Mouse (Mus musculus) forebrain, postnatal 0 days (tissue): ENCODE results near the gene Ncaph2. TPM values are rescaled to one million over a fixed set of nuclear protein-coding genes. Genes with fewer than 3 reads are reported as not detected.

Experiments
- ATAC-seq: fragments of 200-750 bp; cut with Nextera tagmentation; 2 replicates; pipeline ENCODE4 v1.8.0; 2017; ENCODE audit warnings: mild to moderate bottlenecking, moderate library complexity
- DNase-seq: peaks from one replicate; pipeline ENCODE4 v3.0.0-alpha.2; 2015
- H3K27ac ChIP-seq: fragments of 300-500 bp; sonication (generic); 2 replicates; pipeline ENCODE4 v1.5.1; 2014; ENCODE audit warnings: low read depth, mild to moderate bottlenecking, antibody characterized with exemption, low read length, moderate library complexity, mixed read lengths
- H3K27me3 ChIP-seq: fragments of 300-500 bp; sonication (generic); 2 replicates; pipeline ENCODE4 v1.6.1; 2014; ENCODE audit warnings: mild to moderate bottlenecking, low read length, mixed read lengths; ENCODE audit not compliant: insufficient read depth
- H3K36me3 ChIP-seq: fragments of 300-500 bp; sonication (generic); 2 replicates; pipeline ENCODE4 v1.6.1; 2014; ENCODE audit warnings: mild to moderate bottlenecking, moderate library complexity; ENCODE audit not compliant: insufficient read depth
- H3K4me1 ChIP-seq: fragments of 300-500 bp; sonication (generic); 2 replicates; pipeline ENCODE4 v1.6.1; 2014; ENCODE audit warnings: antibody characterized with exemption; ENCODE audit not compliant: insufficient read depth
- H3K4me2 ChIP-seq: fragments of 300-500 bp; sonication (generic); 2 replicates; pipeline ENCODE4 v1.6.1; 2014; ENCODE audit warnings: low read depth, mild to moderate bottlenecking, moderate library complexity
- H3K4me3 ChIP-seq: fragments of 300-500 bp; sonication (generic); 2 replicates; pipeline ENCODE4 v1.5.1; 2014; ENCODE audit warnings: low read depth, low read length, mixed read lengths
- H3K9ac ChIP-seq: fragments of 300-500 bp; sonication (generic); 2 replicates; pipeline ENCODE4 v1.6.1; 2014; ENCODE audit warnings: mild to moderate bottlenecking
- H3K9me3 ChIP-seq: fragments of 300-500 bp; sonication (generic); 2 replicates; pipeline ENCODE4 v1.6.1; 2016; ENCODE audit warnings: low read length
- CTCF ChIP-seq: sonication (generic); IDR thresholded peaks from 2 replicates; pipeline ENCODE4 v1.5.1; 2016; ENCODE audit warnings: antibody characterized with exemption, control low read depth, low read depth
- WGBS: fragments of 180-500 bp; shearing (Covaris S2); extraction: QIAGEN DNeasy Blood & Tissue Kit; methylation state at CpG from one replicate; pipeline ENCODE4 v1.1.7; 2014; 5-methylcytosine and 5-hydroxymethylcytosine counted together
- polyA plus RNA-seq: library from polyadenylated mRNA; unstranded; fragments of >200 nt; fragmentation: Nextera tagmentation; extraction: Ambion mirVana; gene quantifications from 2 replicates; pipeline ENCODE4 v1.2.1, GENCODE M21; 2015
- total RNA-seq: library from RNA; depleted of rRNA; stranded (reverse); fragments of >200 nt; gene quantifications from 2 replicates; pipeline ENCODE4 v1.2.3, GENCODE M21; 2014; rRNA removed

Gene Ncaph2
- total RNA-seq (88.4 and 93.8 TPM in 2 replicates), polyA plus RNA-seq (94.9 and 95.1 TPM in 2 replicates)

DNA sequence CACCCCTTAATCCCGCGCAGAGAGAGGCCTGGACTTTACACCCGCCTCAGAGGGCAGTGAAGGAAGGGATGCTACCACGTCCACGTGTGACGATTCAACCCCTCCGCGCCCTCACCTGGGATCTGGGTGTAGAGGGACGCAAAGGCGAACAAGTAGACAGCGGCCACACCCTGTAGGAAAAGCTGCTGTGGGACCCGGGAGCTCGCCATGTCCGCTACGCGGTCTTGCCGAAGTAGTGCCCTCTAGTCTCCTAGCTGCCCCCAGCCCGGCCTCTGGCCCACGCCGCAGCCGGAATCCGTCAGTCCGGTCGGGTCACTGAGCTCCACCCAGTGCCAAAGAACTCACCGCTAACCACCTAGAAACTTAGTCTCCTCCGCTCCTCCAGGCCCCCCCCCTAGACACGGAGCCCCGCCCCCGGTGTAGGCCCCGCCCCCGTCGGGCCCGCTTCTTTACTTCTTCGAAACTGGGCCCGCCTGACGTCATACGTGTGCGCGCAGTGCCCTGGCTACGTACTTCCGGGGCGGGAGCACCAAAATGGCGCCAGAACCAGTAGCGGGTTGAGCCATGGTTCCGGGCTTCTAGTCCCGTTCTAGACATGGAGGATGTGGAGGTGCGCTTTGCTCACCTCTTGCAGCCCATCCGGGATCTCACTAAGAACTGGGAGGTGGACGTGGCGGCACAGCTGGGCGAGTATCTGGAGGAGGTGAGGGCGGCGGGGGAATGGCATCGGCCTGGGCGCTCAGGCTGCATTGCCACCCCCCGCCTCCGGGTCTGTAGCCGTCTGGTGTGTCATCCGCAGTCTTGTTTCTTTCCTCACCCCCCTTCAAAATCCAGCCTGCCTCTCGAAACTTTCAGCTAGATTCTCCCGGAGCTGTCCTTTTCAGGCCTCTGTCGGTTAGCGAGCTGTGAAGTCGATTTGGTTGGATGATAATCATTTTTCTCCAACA is at the start of gene Ncaph2, which contains the start of gene Lmf2:
Gene Ncaph2, plus strand, starts transcription at position 479 of the 947 bp plus-strand sequence.
Gene Lmf2, minus strand, starts transcription at position 419 of the 947 bp plus-strand sequence.
- H3K27ac ChIP-seq = peak within 1 kb of the TSS; percentile 91
- DNase-seq (peak; percentile 98), ATAC-seq (peak; percentile 96)
- TF ChIP-seq CTCF = 0 out of 2 replicates have a peak, but pooled peaks have one; percentile 5
- no peaks in the 10 kb centered on the region for H3K9me3 ChIP-seq
- peaks cover 16% of the 10 kb centered on the region for H3K4me1 ChIP-seq
- H3K9ac ChIP-seq = peak within 1 kb of the TSS; percentile 78
- WGBS = 1% methylated on average over 64 of the region's 64 CpGs
- H3K4me3 ChIP-seq = peak within 1 kb of the TSS; percentile 82
- peaks cover 34% of the 10 kb centered on the region for H3K36me3 ChIP-seq
- no peaks in the 10 kb centered on the region for H3K27me3 ChIP-seq
- peak within 1 kb of the TSS; percentile 87 for H3K4me2 ChIP-seq

DNA sequence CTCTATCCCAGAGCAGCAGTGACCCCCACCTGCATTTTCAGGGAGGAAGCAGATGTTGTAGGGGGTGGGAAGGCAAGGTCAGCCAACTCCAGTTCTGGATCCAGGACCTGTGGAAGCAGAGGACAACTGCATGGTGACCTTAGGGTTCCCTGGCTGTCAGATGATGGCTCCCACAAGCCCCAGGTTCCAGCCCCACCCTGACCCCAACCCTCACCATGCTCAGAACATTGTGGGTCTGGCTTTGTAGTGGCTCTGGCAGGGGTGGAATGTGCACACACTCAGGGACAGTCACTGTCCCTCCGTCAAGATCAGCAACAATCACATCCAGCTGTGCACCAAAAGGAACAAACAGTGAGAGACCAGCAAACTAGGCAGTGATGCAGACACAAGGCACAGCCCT is 49.6 kb upstream of the Ncaph2 start:
- ATAC-seq (no peak), DNase-seq (no peak)
- H3K27ac ChIP-seq = no peak overlapping the region
- peaks cover 63% of the 10 kb centered on the region for H3K36me3 ChIP-seq
- 59% methylated on average over 1 of the region's 1 CpGs for WGBS
- no peaks in the 10 kb centered on the region for H3K4me1 ChIP-seq
- no peak for TF ChIP-seq CTCF
- no peaks in the 10 kb centered on the region for H3K9me3 ChIP-seq
- no peak overlapping the region for H3K4me2 ChIP-seq
- no peak overlapping the region for H3K9ac ChIP-seq
- H3K27me3 ChIP-seq = no peaks in the 10 kb centered on the region
- no peak overlapping the region for H3K4me3 ChIP-seq

DNA sequence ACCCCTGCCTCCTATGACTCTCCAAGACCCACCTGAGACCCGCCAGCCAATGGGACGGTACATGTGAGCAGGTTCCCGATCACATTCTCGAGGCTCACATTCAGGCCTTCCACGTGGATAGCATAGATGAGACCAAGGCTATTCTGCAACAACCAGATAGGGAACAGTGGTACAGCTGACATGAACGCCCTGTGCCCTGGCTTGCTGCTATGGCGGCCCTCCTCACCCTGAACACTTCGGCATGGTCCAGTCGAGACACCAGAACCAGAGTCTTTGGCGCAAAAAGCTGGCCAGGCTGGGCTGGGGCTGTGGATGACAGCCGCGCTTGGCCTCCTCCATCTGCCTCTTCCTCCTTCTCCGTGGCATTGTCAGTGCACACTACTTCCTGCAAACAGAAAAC is 48.1 kb upstream of the Ncaph2 start:
- H3K27me3 ChIP-seq = no peaks in the 10 kb centered on the region
- DNase-seq (no peak), ATAC-seq (no peak)
- H3K9me3 ChIP-seq = no peaks in the 10 kb centered on the region
- H3K4me1 ChIP-seq = no peaks in the 10 kb centered on the region
- H3K4me2 ChIP-seq = no peak overlapping the region
- H3K9ac ChIP-seq = no peak overlapping the region
- H3K36me3 ChIP-seq = peaks cover 48% of the 10 kb centered on the region
- no peak overlapping the region for H3K4me3 ChIP-seq
- WGBS = 94% methylated on average over 13 of the region's 13 CpGs
- no peak overlapping the region for H3K27ac ChIP-seq
- TF ChIP-seq CTCF = no peak

DNA sequence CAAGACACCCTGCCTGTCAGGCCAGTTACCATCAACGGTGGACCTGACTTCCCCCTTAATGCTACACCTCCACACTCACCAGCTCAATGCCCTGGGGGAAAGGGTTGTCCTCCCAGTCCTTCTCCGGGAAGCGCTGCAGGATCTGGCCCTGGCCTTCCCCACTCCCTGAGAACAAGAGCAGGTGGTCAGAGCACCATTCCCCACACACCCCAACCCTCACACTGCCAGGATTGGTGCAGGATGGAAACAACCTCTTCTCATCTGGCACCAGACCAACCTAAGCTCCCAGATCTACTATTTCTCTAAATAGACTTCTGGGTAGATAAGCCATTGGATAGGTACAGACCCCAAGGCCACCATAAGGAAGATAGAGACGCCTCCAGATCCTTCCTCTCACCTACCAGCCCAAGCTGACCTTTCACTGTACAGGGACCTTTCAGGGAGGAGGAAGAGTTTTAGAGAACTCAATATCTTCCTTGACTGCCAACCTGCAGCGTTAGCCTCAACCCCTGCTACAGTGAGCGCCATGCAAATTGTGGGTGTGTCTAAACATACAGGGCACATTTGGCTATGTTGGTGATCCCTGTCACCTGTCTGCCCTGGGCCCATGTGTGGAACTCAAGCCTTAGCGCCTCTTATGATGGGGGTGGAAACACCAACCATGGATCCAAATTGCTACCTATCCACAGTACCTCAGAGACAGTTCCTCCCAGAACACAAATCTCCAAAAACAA is 46.9 kb upstream of the Ncaph2 start:
- Histone ChIP-seq H3K9ac (no peak overlapping the region), H3K4me1 (peaks cover 3% of the 10 kb centered on the region), H3K9me3 (no peaks in the 10 kb centered on the region), H3K27me3 (no peaks in the 10 kb centered on the region), H3K4me2 (no peak overlapping the region), H3K36me3 (peaks cover 37% of the 10 kb centered on the region), H3K27ac (no peak overlapping the region), H3K4me3 (no peak overlapping the region)
- no peak for TF ChIP-seq CTCF
- no peak for ATAC-seq
- DNase-seq = no peak
- 96% methylated on average over 7 of the region's 7 CpGs for WGBS

DNA sequence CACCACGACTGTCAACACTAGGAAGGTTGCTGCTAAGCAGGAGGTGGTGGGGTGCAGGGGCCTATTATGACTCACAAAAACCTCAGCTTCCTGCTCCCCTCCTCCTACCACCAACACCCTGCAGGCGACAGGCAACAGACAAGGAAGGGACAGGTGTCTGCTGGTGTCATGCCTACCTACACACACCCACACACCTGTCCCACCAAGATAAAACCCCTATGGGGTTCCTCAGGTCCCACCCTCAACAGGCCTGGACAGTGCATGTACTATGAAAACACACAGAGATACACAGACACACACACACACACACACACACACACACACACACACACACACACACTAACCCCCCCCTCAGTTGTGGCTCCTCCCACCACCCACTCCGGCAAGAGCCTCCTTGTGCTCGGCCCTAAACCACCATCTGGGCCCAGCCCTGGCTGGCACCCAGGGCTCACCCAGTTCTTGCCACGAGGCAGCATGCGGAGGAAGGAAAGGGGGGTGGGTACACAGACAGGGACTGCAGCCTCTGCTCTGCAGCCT is 45.5 kb upstream of the Ncaph2 start:
- Histone ChIP-seq H3K27me3 (no peaks in the 10 kb centered on the region), H3K4me2 (no peak overlapping the region), H3K9ac (no peak overlapping the region), H3K4me1 (peaks cover 11% of the 10 kb centered on the region), H3K27ac (no peak overlapping the region), H3K9me3 (no peaks in the 10 kb centered on the region), H3K36me3 (peaks cover 22% of the 10 kb centered on the region), H3K4me3 (no peak overlapping the region)
- ATAC-seq (peak; percentile 2; the same call in 1 of the 2 replicates), DNase-seq (peak; percentile 36)
- WGBS = 40% methylated on average over 6 of the region's 6 CpGs
- TF ChIP-seq CTCF = no peak

DNA sequence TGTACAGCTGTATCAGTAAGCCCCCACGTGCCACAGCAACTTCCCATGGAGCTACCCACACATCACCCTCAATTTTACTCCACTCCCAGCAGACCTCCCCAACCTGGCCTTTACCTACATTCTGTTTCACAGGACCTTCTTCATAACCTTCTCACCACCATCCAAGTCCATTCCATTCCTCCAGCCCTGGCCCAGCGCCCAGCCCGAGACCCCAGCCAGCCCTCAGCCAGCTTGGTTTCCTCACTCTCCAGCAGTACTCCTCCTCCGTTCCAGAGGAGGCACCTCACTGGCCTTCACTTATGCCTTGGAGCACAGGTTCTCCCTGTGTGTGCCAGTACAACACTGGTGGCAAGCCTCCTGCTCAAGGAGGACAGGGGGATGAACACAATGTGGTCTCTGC is 42.2 kb upstream of the Ncaph2 start:
- Histone ChIP-seq H3K4me1 (peaks cover 11% of the 10 kb centered on the region), H3K27me3 (no peaks in the 10 kb centered on the region), H3K4me3 (no peak overlapping the region; the same call in 1 of the 2 replicates), H3K9me3 (no peaks in the 10 kb centered on the region), H3K9ac (0 out of 2 replicates have a peak overlapping the region, but pooled peaks have one; percentile 10), H3K36me3 (no peaks in the 10 kb centered on the region), H3K27ac (no peak overlapping the region), H3K4me2 (peak overlapping the region; percentile 68)
- DNase-seq = no peak
- WGBS = 76% methylated on average over 4 of the region's 4 CpGs
- no peak for ATAC-seq
- no peak for TF ChIP-seq CTCF
